In the genomic region with DNA sequence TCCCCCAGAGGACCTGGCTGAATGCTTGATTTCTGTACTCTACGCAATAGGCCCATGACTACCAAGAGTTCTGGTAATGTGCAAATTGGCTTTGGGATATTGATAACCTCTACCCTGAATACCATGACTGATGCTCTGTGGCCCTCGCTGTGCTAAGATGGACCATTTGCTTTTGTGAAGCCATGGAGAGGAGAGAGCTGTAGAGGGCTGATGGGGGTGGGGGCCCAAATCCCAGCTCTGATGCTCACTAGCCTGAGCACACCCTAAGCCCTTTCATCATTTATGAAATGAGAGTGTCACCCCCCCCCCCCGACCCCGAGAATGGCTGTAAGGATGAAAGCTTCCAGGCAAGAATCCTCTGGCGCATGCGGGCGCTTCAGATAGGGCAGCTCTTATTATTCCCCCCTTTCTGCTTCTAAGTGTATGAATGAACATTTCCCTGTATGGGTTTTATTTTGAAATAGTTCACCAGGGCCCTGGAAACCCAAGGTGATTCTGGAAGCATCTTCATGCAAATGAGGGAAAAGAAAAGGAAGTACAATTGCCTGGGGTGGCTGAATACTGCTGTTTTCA, we compare ENCODE assay signal across 11 mouse cellular contexts.
"Had no signal": no experiment of that assay in that cellular context is flagged by ENCODE, and none has a peak within 500 bp of the region (broad histone marks: within the 10 kb centered on the region; RNA-seq: fewer than 3 reads in every experiment).

No protein-coding gene starts in this region.

- DNase-seq: kidney, adult 2 months; kidney, postnatal 14 days; left cerebral cortex, postnatal 4 days; lung, adult 18-20 months; right cerebral cortex, adult 18-20 months; right cerebral cortex, postnatal 25 days; thymus, adult 18-20 months; thymus, postnatal 14 days had no signal

- H3K4me2 ChIP-seq: kidney, embryonic 15.5 days; limb, embryonic 13.5 days had no signal

- H3K4me3 ChIP-seq: kidney, embryonic 15.5 days; limb, embryonic 13.5 days had no signal

- H3K9me3 ChIP-seq: kidney, embryonic 15.5 days; limb, embryonic 13.5 days had no signal

- H3K9ac ChIP-seq: kidney, embryonic 15.5 days; limb, embryonic 13.5 days; liver, embryonic 14.5 days had no signal

- H3K36me3 ChIP-seq: kidney, embryonic 15.5 days; limb, embryonic 13.5 days had no signal

- H3K27me3 ChIP-seq: kidney, embryonic 15.5 days; limb, embryonic 13.5 days had no signal

- H3K27ac ChIP-seq: kidney, embryonic 15.5 days; limb, embryonic 13.5 days; liver, embryonic 14.5 days had no signal
